Mouse (Mus musculus) hindbrain, embryonic 11.5 days (tissue): Measurements from ENCODE around the gene Gria4. TPM values are rescaled to one million over a fixed set of nuclear protein-coding genes. Genes with fewer than 3 reads are reported as not detected.

Source experiments
- ATAC-seq: fragments of 200-750 bp; cut with Nextera tagmentation; 2 replicates; pipeline ENCODE4 v1.8.0; 2017; ENCODE audit warnings: mild to moderate bottlenecking, moderate TSS enrichment, moderate library complexity; ENCODE audit not compliant: low FRiP score
- DNase-seq: peaks from one replicate; pipeline ENCODE4 v3.0.0-alpha.2; 2015; ENCODE audit warnings: low spot score
- H3K27ac ChIP-seq: fragments of 300-500 bp; sonication (generic); 2 replicates; pipeline ENCODE4 v1.5.1; 2014; ENCODE audit warnings: mild to moderate bottlenecking, low read depth, low read length
- H3K27me3 ChIP-seq: fragments of 300-500 bp; sonication (generic); 2 replicates; pipeline ENCODE4 v1.6.1; 2014; ENCODE audit warnings: mild to moderate bottlenecking, low read length, moderate library complexity, mixed read lengths; ENCODE audit not compliant: control insufficient read depth, insufficient read depth
- H3K36me3 ChIP-seq: fragments of 300-500 bp; sonication (generic); 2 replicates; pipeline ENCODE4 v1.6.1; 2014; ENCODE audit warnings: mild to moderate bottlenecking, low read length, moderate library complexity, mixed read lengths; ENCODE audit not compliant: control insufficient read depth, insufficient read depth
- H3K4me1 ChIP-seq: fragments of 300-500 bp; sonication (generic); replicated peaks from 2 replicates; pipeline ENCODE4 v1.6.1; 2014; ENCODE audit warnings: low read length, mixed read lengths; ENCODE audit not compliant: control insufficient read depth, insufficient read depth
- H3K4me2 ChIP-seq: fragments of 300-500 bp; sonication (generic); replicated peaks from 2 replicates; pipeline ENCODE4 v1.6.1; 2014; ENCODE audit warnings: mild to moderate bottlenecking, low read depth, low read length
- H3K4me3 ChIP-seq: fragments of 300-500 bp; sonication (generic); 2 replicates; pipeline ENCODE4 v1.5.1; 2014; ENCODE audit warnings: low read depth, low read length
- H3K9ac ChIP-seq: fragments of 300-500 bp; sonication (generic); 2 replicates; pipeline ENCODE4 v1.6.1; 2014; ENCODE audit warnings: low read depth, low read length
- H3K9me3 ChIP-seq: fragments of 300-500 bp; sonication (generic); 2 replicates; pipeline ENCODE4 v1.6.1; 2016; ENCODE audit warnings: low read length; ENCODE audit not compliant: control insufficient read depth
- WGBS: fragments of 180-500 bp; shearing (Covaris S2); extraction: QIAGEN DNeasy Blood & Tissue Kit; methylation state at CpG from one replicate; pipeline ENCODE4 v1.1.7; 2014; 5-methylcytosine and 5-hydroxymethylcytosine counted together
- polyA plus RNA-seq: library from polyadenylated mRNA; unstranded; fragments of >200 nt; fragmentation: Nextera tagmentation; extraction: Ambion mirVana; gene quantifications from 2 replicates; pipeline ENCODE4 v1.2.1, GENCODE M21; 2014

Gria4 gene
- polyA plus RNA-seq, 1 experiment from 2014 or later, result 12.6 TPM

DNA sequence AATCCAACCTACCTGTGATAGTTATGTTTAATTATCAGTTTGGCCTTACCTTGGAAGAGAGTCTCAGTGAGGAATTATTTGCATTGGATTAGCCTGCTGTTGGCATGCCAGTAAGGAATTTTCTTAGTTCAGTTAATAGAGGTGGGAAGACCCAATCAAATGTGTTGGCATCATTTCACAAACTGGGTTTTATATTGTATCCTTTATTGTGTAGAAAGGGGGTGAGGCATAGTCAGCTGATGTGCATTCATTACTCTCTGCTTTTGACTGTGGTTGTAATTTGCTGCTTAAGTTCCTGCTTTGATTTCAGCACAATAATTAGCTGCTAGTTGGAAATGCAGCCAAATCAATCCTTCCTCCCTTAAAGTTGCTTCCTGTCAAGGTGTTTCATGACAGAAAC is 83.7 kb downstream of the Gria4 start:
- H3K27ac ChIP-seq, result no peak overlapping the region
- H3K4me3 ChIP-seq, result no peak overlapping the region
- no peak overlapping the region for H3K9ac ChIP-seq
- H3K4me2 ChIP-seq, result no peak overlapping the region
- H3K36me3 ChIP-seq, result no peaks in the 10 kb centered on the region
- no peaks in the 10 kb centered on the region for H3K9me3 ChIP-seq
- H3K27me3 ChIP-seq, result no peaks in the 10 kb centered on the region
- H3K4me1 ChIP-seq, result no peaks in the 10 kb centered on the region
- ATAC-seq (no peak), DNase-seq (no peak)

DNA sequence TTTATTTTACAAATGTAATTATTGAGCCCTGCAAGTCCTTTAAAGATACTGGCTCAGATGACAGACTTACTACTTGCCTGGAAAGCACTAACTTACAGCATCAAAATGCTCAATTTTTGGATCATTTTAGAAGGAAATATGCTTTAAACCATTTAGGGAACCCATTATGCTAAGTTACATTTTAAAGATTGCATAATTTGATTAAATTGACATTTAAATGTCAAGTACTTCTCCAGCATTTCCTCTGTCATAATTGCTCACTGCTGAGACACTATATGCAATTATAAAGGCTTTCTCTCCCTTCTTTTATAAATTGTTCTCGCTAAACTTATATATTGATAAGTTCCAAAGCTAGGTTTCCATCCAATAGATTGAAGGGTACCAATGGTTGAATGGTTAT is 108.9 kb downstream of the Gria4 start:
- Histone ChIP-seq H3K36me3 (no peaks in the 10 kb centered on the region), H3K9me3 (no peaks in the 10 kb centered on the region), H3K27me3 (no peaks in the 10 kb centered on the region), H3K9ac (no peak overlapping the region), H3K4me2 (no peak overlapping the region), H3K4me3 (no peak overlapping the region), H3K27ac (no peak overlapping the region), H3K4me1 (no peaks in the 10 kb centered on the region)
- no peak for DNase-seq
- 85% methylated on average over 1 of the region's 1 CpGs for WGBS
- ATAC-seq, result no peak

DNA sequence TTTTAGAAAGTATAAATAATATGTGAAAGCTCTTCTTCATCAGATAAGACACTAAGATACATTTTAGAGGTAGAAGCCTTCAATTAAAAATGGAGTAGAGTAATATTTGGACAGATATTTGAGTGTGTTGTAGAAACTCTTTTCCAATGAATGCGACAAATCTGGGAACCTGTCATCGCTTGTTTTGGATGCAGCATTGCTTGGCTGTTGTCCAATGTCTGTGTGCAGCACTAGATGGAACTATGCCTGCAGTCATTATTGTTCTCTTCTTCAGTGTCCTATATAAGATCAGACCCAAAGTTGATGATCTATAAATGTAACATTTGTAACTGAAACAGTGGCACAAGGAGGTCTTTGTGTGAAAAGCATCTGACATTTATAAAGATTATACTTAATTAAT is 115.8 kb downstream of the Gria4 start:
- Histone ChIP-seq H3K4me1 (no peaks in the 10 kb centered on the region), H3K27ac (no peak overlapping the region), H3K4me3 (no peak overlapping the region), H3K4me2 (no peak overlapping the region), H3K27me3 (no peaks in the 10 kb centered on the region), H3K36me3 (no peaks in the 10 kb centered on the region), H3K9ac (no peak overlapping the region), H3K9me3 (no peaks in the 10 kb centered on the region)
- ATAC-seq, result no peak
- WGBS, result 95% methylated on average over 2 of the region's 2 CpGs
- DNase-seq, result no peak

DNA sequence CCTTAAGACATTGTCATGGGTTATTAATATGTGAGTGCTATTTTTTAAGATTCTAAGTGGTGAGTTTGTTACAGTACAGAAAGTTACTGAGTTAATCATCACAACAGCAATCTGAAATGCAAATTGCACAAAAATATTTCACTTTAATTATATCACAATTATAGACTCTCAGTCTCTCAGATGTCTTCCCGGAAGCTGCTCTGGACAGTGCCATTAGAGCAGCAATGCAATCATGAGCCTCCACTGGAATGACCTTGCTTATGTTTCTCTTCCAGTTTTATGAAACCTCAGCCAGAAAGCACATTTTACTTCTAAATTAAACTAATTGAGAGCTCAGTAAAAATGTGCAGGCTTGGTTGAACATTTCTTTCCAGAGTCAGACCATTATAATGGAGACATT is 116.9 kb downstream of the Gria4 start:
- ATAC-seq (no peak), DNase-seq (no peak)
- Histone ChIP-seq H3K27me3 (no peaks in the 10 kb centered on the region), H3K9me3 (no peaks in the 10 kb centered on the region), H3K9ac (no peak overlapping the region), H3K4me1 (no peaks in the 10 kb centered on the region), H3K4me2 (no peak overlapping the region), H3K4me3 (no peak overlapping the region), H3K27ac (no peak overlapping the region), H3K36me3 (no peaks in the 10 kb centered on the region)
- 95% methylated on average over 1 of the region's 1 CpGs for WGBS

DNA sequence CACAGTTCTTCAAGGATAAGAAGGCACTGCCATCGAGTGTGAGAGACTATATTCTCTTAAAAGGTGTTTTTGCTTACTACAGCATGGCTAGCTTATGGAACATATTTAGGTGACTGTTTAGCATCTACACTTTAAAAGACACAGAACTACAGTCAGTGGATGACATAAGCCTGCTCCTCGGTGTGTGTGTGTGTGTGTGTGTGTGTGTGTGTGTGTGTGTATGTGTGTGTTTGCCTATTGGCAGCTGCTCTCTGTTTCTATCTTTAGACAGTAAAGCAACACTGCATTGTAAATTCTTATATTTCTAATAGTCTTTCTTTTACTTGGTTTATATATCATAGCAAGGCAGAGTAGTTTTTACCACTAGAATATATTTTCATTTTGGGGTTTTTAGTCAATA is 130.3 kb downstream of the Gria4 start:
- H3K4me1 ChIP-seq, result no peaks in the 10 kb centered on the region
- no peak for ATAC-seq
- H3K4me2 ChIP-seq, result no peak overlapping the region
- DNase-seq, result no peak
- H3K36me3 ChIP-seq, result no peaks in the 10 kb centered on the region
- H3K9me3 ChIP-seq, result no peaks in the 10 kb centered on the region
- H3K27me3 ChIP-seq, result no peaks in the 10 kb centered on the region
- no peak overlapping the region for H3K27ac ChIP-seq
- no peak overlapping the region for H3K4me3 ChIP-seq
- no peak overlapping the region for H3K9ac ChIP-seq
- WGBS, result 89% methylated on average over 2 of the region's 2 CpGs

DNA sequence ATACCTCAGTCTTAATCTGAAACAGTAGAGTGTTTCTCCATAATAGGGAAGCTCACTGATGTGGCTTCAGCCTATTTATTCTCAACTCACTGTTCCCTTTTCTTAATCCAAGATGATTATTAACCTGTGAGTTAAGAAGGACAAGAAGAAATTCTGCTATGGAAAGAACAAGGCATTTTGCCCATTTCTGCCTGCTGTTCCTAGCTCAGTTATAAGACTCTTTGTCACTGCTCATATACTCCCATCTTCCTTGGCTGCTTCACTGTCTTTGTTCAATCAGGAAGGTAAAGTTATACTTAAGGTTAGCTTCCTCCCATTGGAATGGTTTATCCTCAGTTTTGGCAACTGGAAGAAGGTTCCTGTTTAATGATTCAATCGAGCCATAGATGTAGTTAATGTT is 133.6 kb downstream of the Gria4 start:
- H3K4me3 ChIP-seq, result no peak overlapping the region
- H3K27ac ChIP-seq, result no peak overlapping the region
- H3K36me3 ChIP-seq, result no peaks in the 10 kb centered on the region
- no peak for ATAC-seq
- no peak overlapping the region for H3K9ac ChIP-seq
- DNase-seq, result no peak
- no peaks in the 10 kb centered on the region for H3K4me1 ChIP-seq
- no peak overlapping the region for H3K4me2 ChIP-seq
- WGBS, result 87% methylated on average over 1 of the region's 1 CpGs
- H3K9me3 ChIP-seq, result no peaks in the 10 kb centered on the region
- H3K27me3 ChIP-seq, result no peaks in the 10 kb centered on the region

DNA sequence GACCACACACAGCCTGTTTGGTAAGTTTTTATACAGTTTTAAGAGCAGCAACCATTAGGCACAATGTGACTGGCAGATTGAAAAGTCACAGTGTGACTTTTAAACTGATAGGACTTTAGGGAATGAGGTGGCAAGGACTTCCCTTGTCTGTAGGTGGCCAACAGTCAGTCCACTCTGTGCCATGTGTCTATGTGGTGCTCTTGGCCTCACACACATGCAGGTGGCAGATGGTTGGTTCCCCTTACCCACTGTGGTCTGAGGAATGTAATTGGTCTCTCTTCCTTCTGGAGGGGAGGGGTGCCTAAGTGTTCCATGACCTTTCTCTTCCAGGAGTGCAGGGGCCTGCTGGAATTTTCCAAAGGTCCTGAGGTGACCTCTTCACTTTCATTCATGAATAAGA is 137.1 kb downstream of the Gria4 start:
- Histone ChIP-seq H3K36me3 (no peaks in the 10 kb centered on the region), H3K27ac (no peak overlapping the region), H3K27me3 (no peaks in the 10 kb centered on the region), H3K4me2 (no peak overlapping the region), H3K4me1 (no peaks in the 10 kb centered on the region), H3K4me3 (no peak overlapping the region), H3K9me3 (no peaks in the 10 kb centered on the region), H3K9ac (no peak overlapping the region)
- no peak for DNase-seq
- no peak for ATAC-seq

DNA sequence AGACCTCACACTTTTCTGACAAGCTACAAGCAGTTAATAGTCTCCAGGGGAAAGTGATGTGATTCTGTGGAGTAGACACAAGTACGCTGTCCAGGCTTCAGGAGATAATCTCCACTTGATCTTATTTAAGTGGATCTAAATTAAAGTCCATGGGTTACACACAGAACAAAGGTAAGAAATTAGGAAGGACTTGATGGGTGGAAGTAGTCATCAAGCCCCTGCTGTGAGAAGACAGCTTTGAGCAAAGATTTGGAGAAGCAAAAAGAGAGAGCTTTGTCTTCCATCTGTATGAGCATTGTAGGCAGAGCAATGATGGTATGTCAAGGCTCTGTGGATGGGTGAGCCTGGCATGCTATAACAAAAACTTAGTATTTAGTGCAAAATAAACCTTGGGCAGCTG is 141.7 kb downstream of the Gria4 start:
- Histone ChIP-seq H3K4me3 (no peak overlapping the region), H3K27me3 (no peaks in the 10 kb centered on the region), H3K36me3 (no peaks in the 10 kb centered on the region), H3K27ac (no peak overlapping the region), H3K9me3 (no peaks in the 10 kb centered on the region), H3K4me1 (no peaks in the 10 kb centered on the region), H3K9ac (no peak overlapping the region), H3K4me2 (no peak overlapping the region)
- DNase-seq (no peak), ATAC-seq (no peak)
- WGBS, result 82% methylated on average over 1 of the region's 1 CpGs

DNA sequence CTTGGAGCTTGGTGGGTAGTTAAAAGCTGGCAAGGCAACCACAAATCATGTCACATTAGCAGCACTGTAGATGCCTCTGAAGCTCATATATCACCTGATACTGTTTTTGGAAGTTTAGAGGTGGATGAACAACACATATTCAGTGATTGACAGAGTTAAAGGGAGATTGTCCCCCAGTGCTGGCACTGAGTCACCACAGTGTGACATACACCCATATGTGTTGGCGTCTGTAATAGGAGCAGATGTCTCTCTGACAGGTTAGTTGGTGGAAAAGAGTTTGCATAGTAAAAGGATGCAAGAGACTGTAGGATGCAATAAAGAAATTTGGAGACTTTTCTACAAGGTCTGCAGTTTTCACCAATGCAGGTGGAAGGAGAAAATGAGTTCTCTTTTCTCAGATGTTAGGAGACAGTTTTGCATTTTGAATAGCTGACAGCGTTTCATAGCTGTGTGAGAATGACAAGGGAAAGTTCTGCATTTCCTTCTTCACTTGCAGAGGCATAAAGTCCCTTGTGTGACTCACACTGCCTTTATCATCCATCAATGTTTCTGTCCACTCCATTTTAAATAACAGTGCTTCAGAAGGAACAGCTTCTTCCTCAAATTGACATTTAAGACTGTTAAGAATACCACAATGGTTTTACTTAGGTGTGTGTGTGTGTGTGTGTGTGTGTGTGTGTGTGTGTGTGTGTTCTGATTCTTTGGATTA is 156.7 kb downstream of the Gria4 start:
- Histone ChIP-seq H3K4me3 (no peak overlapping the region), H3K27me3 (no peaks in the 10 kb centered on the region), H3K4me2 (no peak overlapping the region), H3K27ac (no peak overlapping the region), H3K4me1 (no peaks in the 10 kb centered on the region), H3K9ac (no peak overlapping the region), H3K36me3 (no peaks in the 10 kb centered on the region), H3K9me3 (no peaks in the 10 kb centered on the region)
- ATAC-seq (no peak), DNase-seq (no peak)
- WGBS, result 71% methylated on average over 2 of the region's 2 CpGs
